Mouse (Mus musculus) adrenal gland, adult 2 months (tissue): ENCODE measurements around the gene Kif24. TPM values are rescaled to one million over a fixed set of nuclear protein-coding genes. Genes with fewer than 3 reads are reported as not detected.

Source experiments
- DNase-seq: peaks from one replicate; pipeline ENCODE4 v3.0.0; 2021
- polyA plus RNA-seq: library from polyadenylated mRNA; depleted of rRNA; stranded (reverse); fragments of >200 nt; gene quantifications from 2 replicates; pipeline ENCODE4 v1.2.3, GENCODE M21; 2012
- total RNA-seq, 2 experiments: library from RNA; stranded (reverse); gene quantifications; 2 replicates each; pipeline ENCODE4 v1.2.3; 2021

Gene Kif24
- total and polyA plus RNA-seq, 3 experiments: 0.56 to 1.4 (median 0.83) TPM

DNA sequence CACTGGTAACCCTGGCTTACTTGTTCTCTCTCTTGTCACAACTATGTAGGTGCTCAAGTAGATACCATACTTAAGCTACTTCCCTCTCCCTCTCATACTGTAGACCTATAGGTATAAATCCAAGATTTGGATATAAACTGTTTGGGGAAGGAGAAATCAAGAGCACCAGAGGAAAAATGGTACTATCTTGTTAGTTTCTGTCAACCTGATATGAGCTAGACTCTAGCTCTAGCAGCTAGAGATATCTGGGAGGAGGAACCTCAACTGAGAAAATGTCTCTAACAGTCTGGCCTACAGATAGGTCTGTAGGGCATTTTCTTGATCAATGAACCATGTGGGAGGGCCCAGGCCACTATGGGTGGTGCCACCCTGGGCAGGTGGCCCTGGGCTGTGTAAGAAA lies 63.5 kb downstream of the Kif24 start:
- no peak for DNase-seq

DNA sequence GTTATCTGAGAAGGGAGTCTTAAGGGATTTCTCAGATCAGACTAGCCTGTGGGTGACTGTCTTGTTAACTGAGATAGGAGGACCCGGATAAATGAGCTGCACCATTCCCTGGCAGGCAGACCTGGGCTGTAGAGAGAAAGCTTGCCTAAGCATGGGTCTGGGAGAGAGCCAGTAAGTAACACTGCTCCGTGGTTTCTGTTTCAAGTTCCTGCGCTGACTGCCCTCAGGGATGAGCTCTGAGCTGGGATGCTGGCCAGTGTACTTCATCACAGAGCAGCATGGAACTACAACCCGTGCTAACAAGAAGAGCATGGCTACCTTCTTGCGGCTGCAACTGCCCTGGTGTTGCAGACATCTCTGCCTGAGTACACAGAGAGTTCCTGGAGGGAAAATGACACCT lies 64.8 kb downstream of the Kif24 start:
- peak; percentile 28 for DNase-seq

DNA sequence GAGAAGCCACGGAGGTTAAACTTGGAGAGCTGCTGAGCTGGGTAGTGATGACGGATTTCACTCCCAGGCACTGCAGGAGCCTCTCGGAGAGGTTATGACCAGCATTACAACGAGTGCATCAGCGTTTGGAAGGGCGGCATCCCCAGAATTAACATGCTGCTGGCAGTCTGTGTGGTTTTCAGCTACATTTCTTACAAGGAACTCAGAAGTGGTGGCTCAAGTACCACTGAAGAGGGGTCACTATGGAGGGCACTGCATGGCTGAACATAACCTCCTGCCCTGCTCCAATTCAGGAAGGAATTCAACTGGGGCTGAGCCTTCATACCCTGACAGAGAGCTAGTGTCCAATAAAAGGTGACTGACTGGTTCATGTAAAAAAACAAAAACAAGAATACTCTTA lies 66.3 kb downstream of the Kif24 start:
- no peak for DNase-seq

DNA sequence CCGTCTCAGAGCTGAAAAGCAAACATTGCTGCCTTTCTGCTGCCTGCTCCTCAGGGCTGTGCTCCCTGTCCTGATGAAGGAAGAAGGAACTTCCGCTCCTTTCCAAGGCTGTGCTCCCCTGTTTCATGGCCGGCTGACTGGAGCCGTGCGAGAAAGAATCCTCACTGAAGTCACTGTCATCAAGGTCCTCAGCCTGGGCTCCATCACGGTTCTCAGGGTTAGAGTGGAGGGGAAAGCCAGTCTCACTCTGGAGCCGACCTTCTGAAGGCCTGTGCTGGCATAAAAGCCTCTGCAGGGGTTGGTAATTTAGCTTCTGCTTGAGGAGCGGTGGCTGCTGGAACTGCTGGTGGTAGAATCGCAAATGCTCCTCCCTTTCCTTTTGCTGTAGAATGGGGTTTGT lies 70.0 kb downstream of the Kif24 start:
- peak; percentile 53 for DNase-seq

DNA sequence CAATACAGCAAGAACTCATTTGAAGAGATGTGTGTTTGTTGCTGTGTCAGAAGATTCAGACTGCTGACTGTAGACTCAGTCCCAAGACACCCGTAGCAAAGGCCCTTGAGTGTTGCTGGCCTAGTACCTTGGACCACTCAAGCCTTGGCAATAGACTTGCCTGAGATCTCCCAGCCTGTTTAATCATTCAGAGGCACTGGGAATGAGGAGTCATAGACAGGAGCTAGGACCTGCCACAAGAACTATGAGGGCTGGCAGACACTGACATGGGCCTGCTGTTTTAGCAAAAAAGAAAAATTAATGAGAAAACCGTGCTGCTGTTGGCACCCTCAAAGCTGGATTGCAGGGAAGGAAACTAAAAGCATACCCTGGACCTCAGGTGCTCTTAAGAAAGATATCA lies 73.7 kb downstream of the Kif24 start:
- DNase-seq: no peak

DNA sequence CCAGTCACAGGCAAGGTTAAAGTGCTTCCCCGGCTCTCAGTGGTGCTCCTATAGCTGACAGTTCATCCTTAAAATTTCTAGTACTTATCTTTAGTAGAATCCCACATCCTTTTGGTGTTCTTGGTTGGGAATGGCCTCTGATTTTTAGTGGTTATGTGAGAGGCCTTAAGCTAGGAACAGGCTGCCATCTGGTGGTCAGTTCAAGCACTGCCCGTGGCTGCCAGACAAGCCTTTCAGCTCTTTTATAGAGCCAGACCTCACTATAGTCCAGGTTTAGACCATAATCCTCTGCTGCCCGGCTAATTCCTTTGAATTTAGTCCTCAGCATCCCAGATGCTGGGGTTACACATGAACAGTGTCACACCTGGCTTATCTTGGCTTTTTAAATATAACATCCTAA lies 74.6 kb downstream of the Kif24 start:
- DNase-seq: peak; percentile 77

DNA sequence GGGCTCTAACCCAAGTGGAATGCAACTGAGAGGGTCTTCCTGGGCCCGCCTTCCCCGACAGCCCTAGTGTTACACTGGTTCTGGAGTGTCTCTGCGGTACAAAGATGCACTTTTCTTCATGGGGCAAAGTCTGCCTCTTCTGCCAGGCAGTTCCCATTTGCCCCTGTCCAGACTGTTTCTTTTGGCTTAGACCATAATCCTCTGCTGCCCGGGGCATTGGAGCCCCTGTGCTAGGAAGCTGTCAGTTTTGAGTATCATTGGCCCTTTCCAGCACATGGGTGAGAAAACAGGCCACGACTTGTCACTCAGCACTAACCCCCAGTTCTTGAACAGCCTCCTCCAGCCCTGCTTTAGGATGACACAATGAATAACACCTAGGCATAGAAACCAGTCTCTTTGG lies 75.4 kb downstream of the Kif24 start:
- DNase-seq: no peak

DNA sequence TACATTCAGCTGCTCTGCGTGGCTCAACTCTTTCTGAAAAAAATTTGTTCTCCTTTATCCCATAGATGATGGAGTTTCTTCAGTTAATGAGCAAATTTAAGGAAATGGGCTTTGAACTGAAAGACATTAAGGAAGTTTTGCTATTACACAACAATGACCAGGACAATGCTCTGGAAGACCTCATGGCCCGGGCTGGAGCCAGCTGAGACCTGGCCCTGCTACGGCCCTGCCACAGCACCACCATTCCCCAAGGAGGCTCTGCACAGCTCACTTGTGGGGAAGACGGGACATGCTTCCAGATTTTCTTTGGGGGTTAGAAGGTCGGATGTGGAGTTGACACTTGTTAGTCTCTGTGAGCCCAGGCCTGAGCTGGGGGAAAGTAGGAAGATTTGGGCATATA lies 76.1 kb downstream of the Kif24 start:
- DNase-seq: no peak

DNA sequence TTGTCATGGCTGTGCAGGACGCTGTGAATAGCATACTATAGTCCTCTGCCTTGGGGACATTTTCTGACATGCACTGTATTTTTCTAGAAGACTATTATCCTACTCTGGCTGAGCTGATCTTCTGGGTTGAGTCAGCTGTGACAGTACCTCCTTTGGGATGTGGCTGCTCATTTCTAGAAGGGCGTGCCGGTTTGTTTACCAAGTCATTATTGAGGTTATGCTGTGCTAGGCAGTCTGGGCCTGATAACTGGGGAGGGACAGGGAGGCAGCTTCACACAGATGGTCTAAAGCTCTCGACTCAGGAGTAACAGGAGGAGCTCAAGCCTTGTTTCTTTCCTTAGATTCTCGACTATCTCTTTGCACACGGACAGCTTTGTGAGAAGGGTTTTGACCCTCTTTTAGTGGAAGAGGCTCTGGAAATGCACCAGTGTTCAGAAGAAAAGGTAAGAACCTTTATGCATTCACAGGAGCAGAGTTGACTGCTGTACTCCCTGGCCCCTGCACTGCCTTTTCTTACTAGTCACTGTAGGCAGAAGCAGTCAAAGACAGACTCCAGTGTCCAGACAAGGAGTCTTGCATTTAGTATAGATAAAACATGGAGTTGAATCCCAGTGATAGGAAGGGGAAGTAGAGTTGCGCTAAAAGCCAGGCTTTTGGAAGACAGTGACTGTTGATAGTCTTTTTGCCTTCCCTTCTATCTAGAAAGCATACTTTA lies 76.8 kb downstream of the Kif24 start:
- DNase-seq: no peak

DNA sequence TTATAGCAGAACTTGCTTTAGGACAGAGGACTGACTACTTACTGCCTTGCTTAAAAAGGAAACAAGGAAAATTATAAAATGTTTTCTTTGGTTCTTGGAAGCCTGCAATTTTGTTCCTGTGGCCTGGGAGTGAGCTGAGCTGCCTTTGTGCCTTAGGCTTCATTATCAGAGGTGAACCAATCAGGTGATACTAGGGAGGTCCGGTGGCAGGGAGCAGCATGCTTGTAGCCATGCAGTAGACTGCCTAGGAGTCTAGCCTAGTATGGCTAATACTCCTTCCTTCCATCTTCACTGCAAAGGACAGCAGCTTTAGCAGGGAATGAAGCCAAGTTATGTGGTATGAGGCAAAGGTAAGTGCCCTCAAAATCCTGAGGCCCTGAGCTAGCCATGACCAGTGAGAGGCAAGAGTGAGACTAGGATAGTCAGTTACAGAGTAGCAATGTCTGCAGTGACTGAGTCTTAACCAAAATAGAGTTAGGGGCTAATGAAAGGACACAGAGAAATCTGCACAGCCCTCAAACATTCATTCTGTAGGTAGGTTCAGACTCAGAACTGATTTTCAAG lies 78.2 kb downstream of the Kif24 start:
- no peak for DNase-seq

DNA sequence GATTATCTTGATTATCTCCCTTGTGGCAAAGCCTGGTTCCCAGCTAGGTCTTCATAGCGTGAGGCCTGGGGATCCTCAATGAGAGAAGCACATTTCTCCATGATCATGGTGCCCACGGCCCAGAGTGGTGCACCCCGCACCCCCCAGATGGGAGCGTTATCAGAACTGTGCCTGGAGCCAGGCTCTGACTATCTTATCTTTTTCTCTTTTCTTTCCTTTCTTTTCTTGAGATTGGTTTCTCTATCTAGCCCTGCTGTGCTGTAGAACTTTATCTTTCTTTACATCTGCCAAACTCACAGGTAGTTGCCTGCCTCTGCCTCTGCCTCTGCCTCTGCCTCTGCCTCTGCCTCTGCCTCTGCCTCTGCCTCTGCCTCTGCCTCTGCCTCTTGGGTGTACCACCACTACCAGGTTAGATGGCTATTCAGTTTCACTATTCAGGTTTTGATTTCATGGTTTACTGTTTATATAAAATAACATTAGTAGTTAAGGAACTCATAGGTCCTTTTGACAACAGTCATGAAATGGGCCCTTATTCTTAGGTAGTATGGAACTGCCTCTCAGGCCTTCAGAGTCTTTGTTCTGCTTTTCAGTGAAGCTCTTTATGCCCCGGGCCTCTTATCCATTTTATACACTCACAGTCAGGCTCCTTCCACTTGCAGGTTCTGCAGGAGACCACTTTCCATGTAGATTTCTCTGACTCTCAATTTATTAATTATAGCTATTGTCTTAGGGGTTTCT lies 83.3 kb downstream of the Kif24 start:
- DNase-seq: no peak

DNA sequence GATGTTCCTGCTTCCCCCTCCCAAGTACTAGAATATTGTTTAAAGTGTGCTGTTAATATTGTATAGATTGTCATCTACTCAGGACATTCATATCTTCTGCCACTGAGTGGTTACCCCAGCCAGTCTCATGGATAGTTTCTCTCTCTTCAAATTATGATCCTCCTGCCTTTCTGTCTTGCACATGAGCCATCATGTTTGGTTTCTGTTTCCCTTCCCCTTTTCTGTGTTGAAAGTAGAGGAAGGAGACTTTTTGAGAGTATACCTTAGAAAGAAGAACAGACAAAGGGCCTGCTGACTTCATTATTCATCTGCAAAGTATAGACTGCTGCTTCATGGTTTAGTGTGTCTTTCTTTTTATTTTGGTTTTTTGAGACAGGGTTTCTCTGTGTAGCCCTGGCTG lies 87.1 kb downstream of the Kif24 start:
- DNase-seq: no peak

DNA sequence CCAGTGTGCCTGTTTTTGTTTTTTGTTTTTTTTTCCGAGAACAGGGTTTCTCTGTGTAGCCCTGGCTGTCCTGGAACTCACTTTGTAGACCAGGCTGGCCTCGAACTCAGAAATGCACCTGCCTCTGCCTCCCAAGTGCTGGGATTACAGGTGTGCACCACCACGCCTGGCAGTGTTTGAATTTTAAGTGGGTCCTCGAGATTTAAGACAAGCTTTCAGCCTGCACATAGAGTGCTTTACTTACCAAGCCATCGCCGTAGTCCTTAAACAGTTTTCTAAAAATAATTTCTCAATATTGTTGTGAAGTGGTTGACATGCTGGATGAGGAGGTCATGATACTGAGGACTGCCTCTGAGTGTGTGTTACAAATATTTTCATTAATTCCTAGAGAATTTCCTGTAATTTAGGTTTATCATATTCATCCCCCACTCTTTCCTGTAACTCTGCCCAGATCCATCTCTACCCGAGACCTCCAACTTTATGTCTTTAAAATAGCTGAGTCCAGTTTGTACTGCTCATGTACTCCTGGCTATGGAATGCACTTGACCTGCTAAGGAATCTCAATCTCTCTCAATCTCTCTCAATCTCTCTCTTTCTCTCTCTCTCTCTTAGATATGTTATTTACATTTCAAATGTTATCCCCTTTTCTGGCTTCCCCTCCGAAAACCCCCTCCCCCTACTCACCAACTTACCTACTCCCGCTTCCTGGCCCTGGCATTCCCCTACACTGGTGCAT lies 94.8 kb downstream of the Kif24 start:
- DNase-seq: no peak

DNA sequence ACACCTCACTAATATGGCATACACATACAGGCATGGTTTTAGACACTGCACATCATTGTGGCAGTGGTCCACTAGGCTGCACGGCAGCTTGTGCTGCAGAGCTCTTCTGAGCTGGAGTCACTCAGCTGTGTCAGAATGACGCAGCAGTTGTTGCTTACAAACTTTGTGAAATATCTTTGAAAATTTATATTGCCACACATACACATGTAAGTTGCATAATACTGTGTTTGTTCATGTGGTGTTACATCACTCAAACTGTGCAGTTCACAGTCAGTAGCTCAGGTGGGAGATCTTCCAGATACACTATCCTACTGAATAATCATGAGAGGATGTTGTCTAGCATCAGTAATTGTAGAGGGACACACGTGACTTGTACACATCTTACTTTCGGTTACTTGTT lies 96.5 kb downstream of the Kif24 start:
- peak; percentile 33 for DNase-seq

DNA sequence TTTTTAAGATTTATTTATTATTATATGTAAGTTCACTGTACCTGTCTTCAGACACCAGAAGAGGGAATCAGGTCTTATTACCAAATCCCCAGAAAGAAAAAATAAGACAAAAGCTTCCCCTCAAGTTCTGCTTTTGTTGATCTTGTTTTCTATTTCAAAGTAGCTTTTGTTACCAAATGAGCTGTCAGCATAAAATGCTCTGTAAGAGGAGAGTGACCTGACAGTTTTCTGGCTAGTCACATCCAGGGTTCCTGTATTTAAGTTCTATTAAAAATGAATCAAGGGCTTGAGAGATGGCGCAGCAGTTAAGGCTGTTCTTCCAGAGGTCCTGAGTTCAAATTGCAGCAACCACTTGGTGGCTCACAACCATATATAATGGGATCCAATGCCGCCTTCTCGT lies 103.6 kb downstream of the Kif24 start:
- no peak for DNase-seq

DNA sequence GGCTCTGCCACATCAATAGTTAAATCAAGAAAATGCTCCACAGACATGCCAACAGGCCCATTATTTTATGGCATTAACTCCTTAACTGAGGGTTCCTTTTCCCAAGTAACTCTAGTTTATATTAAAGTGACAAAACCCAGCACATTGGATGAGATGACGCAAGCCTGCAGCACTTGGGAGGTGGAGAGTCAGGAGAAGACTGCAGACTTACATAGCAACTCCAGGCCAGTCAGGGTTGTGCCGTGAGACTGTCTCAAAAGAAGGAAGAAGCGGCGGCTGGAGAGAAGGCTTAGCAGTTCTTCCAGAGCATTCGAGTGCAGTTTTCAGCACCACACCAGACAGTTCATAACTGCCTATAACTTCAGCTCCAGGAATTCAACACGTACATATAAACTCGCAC lies 105.3 kb downstream of the Kif24 start:
- no peak for DNase-seq

DNA sequence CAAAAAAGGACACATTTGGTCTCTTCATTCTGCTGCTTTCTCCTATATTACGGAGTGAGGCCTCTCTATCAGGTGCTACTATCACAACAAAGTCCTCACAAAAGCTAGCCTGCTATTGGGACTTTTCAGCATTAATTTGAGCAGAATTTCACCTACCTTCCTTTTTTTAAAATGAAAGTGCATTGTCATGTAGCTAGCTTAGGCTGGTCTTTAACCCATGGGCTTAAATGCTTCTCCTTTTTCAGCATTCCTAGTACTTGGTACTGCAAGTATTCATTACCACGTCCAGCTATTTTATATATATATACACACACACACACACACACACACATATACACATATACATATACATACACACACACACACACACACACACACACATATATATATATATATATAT lies 106.0 kb downstream of the Kif24 start:
- no peak for DNase-seq

DNA sequence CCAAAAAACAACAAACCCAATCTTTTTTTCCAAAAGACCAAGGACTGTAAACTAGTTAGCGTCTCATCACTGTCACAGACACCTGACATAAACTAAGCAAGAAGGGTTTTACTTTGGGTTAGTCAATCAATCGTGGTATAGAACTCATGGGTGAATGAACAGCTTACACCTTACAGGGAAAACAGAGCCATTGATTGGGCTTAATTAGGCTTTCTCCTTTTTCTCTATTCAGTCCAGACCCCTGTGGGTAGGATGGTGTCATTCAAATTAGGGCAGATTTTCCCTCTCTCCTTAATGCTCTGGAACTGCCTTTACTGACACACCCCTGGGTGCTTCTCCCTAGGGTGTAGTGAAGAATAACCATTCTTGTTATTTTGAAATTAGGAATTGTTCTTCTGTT lies 107.5 kb downstream of the Kif24 start:
- DNase-seq: no peak

DNA sequence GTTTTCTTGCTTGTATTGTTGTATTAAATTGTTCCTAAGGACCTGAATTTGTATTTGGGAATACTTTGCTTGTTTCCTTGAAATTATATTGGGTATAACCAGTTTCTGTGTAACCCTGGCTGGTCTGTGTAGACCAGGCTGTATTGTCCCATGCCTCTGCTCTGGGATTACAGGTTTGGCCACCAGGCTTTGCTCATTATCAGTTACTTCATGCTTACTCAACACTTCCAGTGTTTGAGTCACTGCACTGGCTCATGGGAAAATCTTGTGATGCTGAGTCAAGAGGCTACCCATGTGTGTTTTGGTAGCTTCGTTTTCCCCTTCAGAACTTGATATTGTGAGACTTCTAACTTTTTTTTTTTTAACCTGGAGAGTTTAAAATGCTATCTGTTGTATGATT lies 111.4 kb downstream of the Kif24 start:
- DNase-seq: peak; percentile 30

DNA sequence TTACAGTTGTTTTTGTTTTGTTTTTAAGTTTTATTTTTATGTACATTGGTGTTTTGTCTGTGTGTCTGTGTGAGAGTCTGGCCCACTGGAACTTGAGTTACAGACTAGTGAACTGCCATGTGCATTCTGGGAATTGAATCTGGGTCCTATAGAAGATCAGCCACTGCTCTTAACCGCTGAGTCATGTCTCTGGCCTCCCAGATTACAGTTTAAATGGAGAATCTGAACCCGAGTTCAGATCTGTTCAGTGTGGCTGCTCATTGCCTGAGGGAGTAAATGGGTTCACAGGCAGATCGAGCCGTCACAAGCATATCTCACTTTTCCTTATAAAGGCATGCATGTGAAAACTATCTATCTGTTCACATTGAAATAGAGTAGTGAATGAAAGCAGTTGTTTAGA lies 111.9 kb downstream of the Kif24 start:
- DNase-seq: no peak

DNA sequence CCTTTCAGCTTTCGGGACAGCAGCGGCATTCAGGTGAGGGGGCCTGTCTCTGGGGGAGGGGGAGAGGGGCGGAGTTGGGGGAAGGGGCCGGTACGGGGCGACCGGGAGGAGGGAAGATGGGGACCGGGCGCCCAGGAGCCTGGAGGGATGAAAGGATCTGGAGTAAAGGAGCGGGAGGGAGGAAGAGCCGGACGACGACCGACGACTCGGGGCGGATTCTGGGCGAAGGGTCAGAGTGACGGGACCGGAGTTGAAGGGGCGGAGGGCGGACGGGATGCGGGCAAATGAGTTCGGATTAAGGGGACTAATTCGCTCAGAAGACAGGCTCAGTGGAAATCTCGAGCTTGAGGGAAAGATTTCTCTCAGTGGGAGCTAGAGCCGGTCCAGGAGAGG lies 115.5 kb downstream of the Kif24 start:
- DNase-seq: no peak

DNA sequence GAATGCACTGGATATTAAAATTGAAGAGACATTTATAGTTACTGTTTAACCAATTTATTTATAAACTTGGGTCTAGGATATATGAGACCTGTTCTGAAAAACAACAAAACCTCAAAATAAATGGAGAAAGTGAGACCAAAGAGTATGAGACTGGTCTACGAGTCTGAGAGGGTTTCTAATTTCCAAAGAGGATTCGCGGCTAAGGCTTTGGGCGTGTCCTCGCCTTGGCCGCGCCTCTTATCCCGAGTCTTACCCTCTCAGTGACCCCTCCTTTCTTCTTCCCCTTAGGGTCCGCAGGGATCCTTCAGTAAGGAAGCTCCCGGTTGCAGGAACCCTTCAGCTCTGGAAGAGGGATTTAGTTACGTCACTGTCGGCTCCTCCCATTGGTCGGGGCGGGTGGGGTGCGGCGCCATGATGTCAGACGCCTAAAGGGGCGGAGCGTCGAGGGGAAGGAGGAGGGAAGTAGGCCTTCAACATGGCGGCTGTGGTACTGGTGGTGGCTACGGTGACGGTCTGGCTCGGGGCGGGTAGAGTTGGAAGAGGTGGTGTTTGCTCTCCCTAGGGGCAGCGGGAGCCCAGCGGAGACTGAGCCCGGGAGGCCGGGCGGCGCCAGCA lies 116.0 kb downstream of the Kif24 start, which contains the start of gene Ubap1:
Ubap1 (plus strand) TSS at position 413 of the 615 bp plus-strand sequence.
- peak; percentile 96 for DNase-seq
